19 mouse cellular contexts compared by ENCODE assay signal in genomic region chr2:173739107-173739506, GRCm38 (mm10). TPM values are rescaled to one million over a fixed set of nuclear protein-coding genes. Genes with fewer than 3 reads are reported as not detected.
DNase-seq lines count a peak whose midpoint lies in the region; ATAC-seq and TF ChIP-seq lines count a peak whose summit lies in the region.
"Had no signal": no experiment of that assay in that cellular context is flagged by ENCODE, and none has a peak within 500 bp of the region (broad histone marks: within the 10 kb centered on the region; RNA-seq: fewer than 3 reads in every experiment).

No protein-coding gene starts in this region.

- H3K4me2 ChIP-seq in lung, postnatal 0 days (replicated peaks; ENCODE audit: low read depth, low read length): no peak overlapping the region
- H3K4me2 ChIP-seq in CH12.LX (ENCODE audit: insufficient read depth, low read depth, poor library complexity, severe bottlenecking): no peak overlapping the region

- no peak overlapping the region for H3K27ac ChIP-seq in cerebellum, adult 2 months (ENCODE audit: insufficient read depth, low read length)
- no peak overlapping the region for H3K27ac ChIP-seq in lung, postnatal 0 days (ENCODE audit: low read length)
- no peak overlapping the region for H3K27ac ChIP-seq in CH12.LX (ENCODE audit: insufficient read depth, low read depth)
- H3K27ac ChIP-seq: embryonic facial prominence, embryonic 13.5 days; intestine, embryonic 15.5 days; liver, embryonic 14.5 days; neural tube, embryonic 12.5 days had no signal

- in situ Hi-C loops in CH12.LX (cut with MboI; ENCODE audit: low pct_ligation_motif_present, low pct_unique_long_range_greater_than_20kb, low sequenced_read_pairs): no loop called here

- H3K4me1 ChIP-seq in cerebellum, adult 2 months (ENCODE audit: control insufficient read depth, insufficient read depth, low read length): peaks cover 12% of the 10 kb centered on the region
- H3K4me1 ChIP-seq in lung, postnatal 0 days (ENCODE audit: insufficient read depth, low read depth, low read length): peaks cover 12% of the 10 kb centered on the region; the same call in 1 of the 2 replicates
- H3K4me1 ChIP-seq in lung, adult 2 months (ENCODE audit: control insufficient read depth, insufficient read depth, low read length): peaks cover 17% of the 10 kb centered on the region
- peaks cover 18 to 30% of the 10 kb centered on the region in 2 experiments for H3K4me1 ChIP-seq in CH12.LX (ENCODE audit: control insufficient read depth in 1 of 2, insufficient read depth in 2 of 2)

- TF ChIP-seq POLR2A in cerebellum, adult 2 months (IDR thresholded peaks at IDR 0.05; ENCODE audit: borderline replicate concordance, insufficient read depth, low read length): no peak
- TF ChIP-seq POLR2A in lung, adult 2 months (IDR thresholded peaks at IDR 0.05; ENCODE audit: borderline replicate concordance, extremely low read depth, low read depth, low read length): no peak
- TF ChIP-seq POLR2A in CH12.LX (IDR thresholded peaks at IDR 0.05; ENCODE audit: low read depth, low read length): no peak

- no peak for TF ChIP-seq EP300 in lung, postnatal 0 days (IDR thresholded peaks at IDR 0.05)
- no peak for TF ChIP-seq EP300 in CH12.LX (IDR thresholded peaks at IDR 0.05; ENCODE audit: low read length)

- dilution Hi-C loops in CH12.LX (cut with MboI; ENCODE audit: extremely low pct_ligation_motif_present, extremely low pct_unique_long_range_greater_than_20kb, low sequenced_read_pairs): no loop called here

- no peak for ATAC-seq in lung, postnatal 0 days
- ATAC-seq in megakaryocyte, adult 5-6 weeks (ENCODE audit: poor library complexity, severe bottlenecking): peak; percentile 42
- ATAC-seq: intestine, embryonic 15.5 days had no signal

- H3K9ac ChIP-seq in lung, postnatal 0 days (replicated peaks; ENCODE audit: low read depth): no peak overlapping the region
- H3K9ac ChIP-seq in CH12.LX (ENCODE audit: insufficient read depth, low read depth): 0 out of 2 replicates have a peak overlapping the region, but pooled peaks have one; percentile 85
- H3K9ac ChIP-seq: liver, embryonic 14.5 days had no signal

- TF ChIP-seq CTCF in cerebellum, adult 2 months (IDR thresholded peaks at IDR 0.05; ENCODE audit: borderline replicate concordance, insufficient read depth, low read depth, low read length): no peak
- no peak for TF ChIP-seq CTCF in lung, postnatal 0 days (IDR thresholded peaks at IDR 0.05)
- no peak for TF ChIP-seq CTCF in lung, adult 2 months (IDR thresholded peaks at IDR 0.05; ENCODE audit: insufficient read depth, low read length)
- TF ChIP-seq CTCF in CH12.LX (conservative IDR thresholded peaks at IDR 0.05 in 1 of 2, IDR thresholded peaks at IDR 0.05 in 1 of 2; ENCODE audit: low read depth in 2 of 2, low read length in 2 of 2): no peak

- WGBS in cerebellum, adult 2 months: 86% methylated on average over 7 of the region's 7 CpGs
- WGBS in lung, postnatal 0 days: 82% methylated on average over 7 of the region's 7 CpGs
- 78% methylated on average over 7 of the region's 7 CpGs for WGBS in lung, adult 2 months

- H3K36me3 ChIP-seq in lung, postnatal 0 days (ENCODE audit: insufficient read depth, low read length): no peaks in the 10 kb centered on the region
- peaks cover 4 to 44% of the 10 kb centered on the region in 2 experiments for H3K36me3 ChIP-seq in CH12.LX (replicated peaks in 1 of 2; ENCODE audit: control insufficient read depth in 1 of 2, insufficient read depth in 1 of 2, low read length in 1 of 2)
- H3K36me3 ChIP-seq: intestine, embryonic 15.5 days had no signal

- DNase-seq in cerebellum, adult 2 months: no peak
- no peak for DNase-seq in cerebellum, adult 11 months
- DNase-seq in lung, postnatal 0 days (ENCODE audit: low spot score): peak; percentile 23
- no peak for DNase-seq in lung, adult 2 months
- DNase-seq in CH12.LX (ENCODE audit: extremely low read depth) (no peak), adipocyte (ENCODE audit: low spot score) (no peak)
- DNase-seq in spleen, adult 12 weeks (ENCODE audit: low spot score): no peak
- DNase-seq: heart, adult 11 months; kidney, postnatal 10 days had no signal

- peaks cover 50% of the 10 kb centered on the region for H3K79me2 ChIP-seq in CH12.LX (replicated peaks; ENCODE audit: control insufficient read depth, extremely low read depth, insufficient read depth, poor library complexity, severe bottlenecking)

- H3K9me3 ChIP-seq in lung, postnatal 0 days (ENCODE audit: low read length): no peaks in the 10 kb centered on the region
- H3K9me3 ChIP-seq in CH12.LX (replicated peaks; ENCODE audit: low read length): no peaks in the 10 kb centered on the region
- H3K9me3 ChIP-seq: embryonic facial prominence, embryonic 13.5 days; intestine, embryonic 15.5 days; neural tube, embryonic 12.5 days had no signal

- peak overlapping the region; percentile 19 for H3K4me3 ChIP-seq in cerebellum, adult 2 months (replicated peaks; ENCODE audit: insufficient read depth, low read depth, low read length)
- H3K4me3 ChIP-seq in lung, postnatal 0 days (ENCODE audit: low read depth, low read length): no peak overlapping the region
- no peak overlapping the region for H3K4me3 ChIP-seq in lung, adult 2 months (replicated peaks; ENCODE audit: extremely low read depth, low read depth, low read length)
- no peak overlapping the region for H3K4me3 ChIP-seq in CH12.LX (replicated peaks in 1 of 3; ENCODE audit: low read depth in 2 of 3, low read length in 2 of 3, poor library complexity in 1 of 3)
- H3K4me3 ChIP-seq: neural tube, embryonic 12.5 days had no signal

- no peak for TF ChIP-seq RAD21 in CH12.LX (IDR thresholded peaks at IDR 0.05; ENCODE audit: low read depth, low read length)

- no peaks in the 10 kb centered on the region for H3K27me3 ChIP-seq in cerebellum, adult 2 months (ENCODE audit: control insufficient read depth, insufficient read depth, low read length)
- H3K27me3 ChIP-seq in lung, postnatal 0 days (replicated peaks; ENCODE audit: insufficient read depth, low read length): no peaks in the 10 kb centered on the region
- no peaks in the 10 kb centered on the region for H3K27me3 ChIP-seq in CH12.LX (replicated peaks)
- H3K27me3 ChIP-seq: embryonic facial prominence, embryonic 13.5 days; intestine, embryonic 15.5 days; neural tube, embryonic 12.5 days had no signal

TF ChIP-seq in CH12.LX, 34 proteins besides CTCF, POLR2A, EP300 and RAD21:
- TF ChIP-seq POLR2AphosphoS2 (IDR thresholded peaks at IDR 0.05; ENCODE audit: low read depth, low read length) (no peak), MAX (IDR thresholded peaks at IDR 0.05; ENCODE audit: low read length) (no peak), ZKSCAN1 (IDR thresholded peaks at IDR 0.05; ENCODE audit: borderline replicate concordance, low read depth, low read length) (no peak), TBP (conservative IDR thresholded peaks at IDR 0.05; ENCODE audit: low read depth, low read length) (no peak), HCFC1 (IDR thresholded peaks at IDR 0.05; ENCODE audit: low read depth, low read length) (no peak), NRF1 (IDR thresholded peaks at IDR 0.05; ENCODE audit: low read depth, low read length) (no peak), MXI1 (IDR thresholded peaks at IDR 0.05; ENCODE audit: low read depth, low read length) (no peak), GABPA (IDR thresholded peaks at IDR 0.05; ENCODE audit: insufficient replicate concordance, low read depth, low read length) (no peak), MEF2A (IDR thresholded peaks at IDR 0.05; ENCODE audit: borderline replicate concordance, low read depth, low read length) (no peak), TCF12 (IDR thresholded peaks at IDR 0.05; ENCODE audit: low read depth, low read length) (no peak), ZMIZ1 (IDR thresholded peaks at IDR 0.05; ENCODE audit: low read depth, low read length) (no peak), USF1 (IDR thresholded peaks at IDR 0.05; ENCODE audit: low read depth, low read length) (no peak), JUN (IDR thresholded peaks at IDR 0.05; ENCODE audit: insufficient read depth, low read depth, low read length) (no peak), SIN3A (IDR thresholded peaks at IDR 0.05; ENCODE audit: low read length) (no peak), MAFK (IDR thresholded peaks at IDR 0.05; ENCODE audit: insufficient replicate concordance, low read length) (no peak), MAZ (IDR thresholded peaks at IDR 0.05; ENCODE audit: low read depth, low read length) (no peak), CHD1 (IDR thresholded peaks at IDR 0.05; ENCODE audit: low read depth, low read length) (no peak)

RNA-seq across cellular contexts. Expression of gene Vapb, which starts 1.8 kb away (rescaled TPM):
- polyA plus RNA-seq in cerebellum, adult 2 months (2012; rRNA removed): 58.5 and 70.6 TPM in 2 replicates
- polyA plus RNA-seq in lung, postnatal 0 days (2015; fragmentation: Nextera tagmentation; extraction: Ambion mirVana): 12.4 and 12.9 TPM in 2 replicates
- 13.3 and 16.8 TPM in 2 replicates for polyA plus RNA-seq in lung, adult 2 months (2012; rRNA removed)
- total RNA-seq in CH12.LX (2012; rRNA removed) (20.9 and 26.1 TPM in 2 replicates), CH12.LX (2014; rRNA removed) (46.4 and 57.9 TPM in 2 replicates)
- polyA plus RNA-seq in CH12.LX (2012; ENCODE audit: insufficient read length, low read depth): 44.7 and 54.1 TPM in 2 replicates
- 11.2 and 14.3 TPM in 2 replicates for total RNA-seq in megakaryocyte, adult 5-6 weeks (2015)
- total RNA-seq in megakaryocyte, adult 5-6 weeks (2017): 85.1 and 86.5 TPM in 2 replicates

RNA-seq across cellular contexts. Expression of gene 1700010B08Rik, which starts 19.9 kb away (rescaled TPM):
- polyA plus RNA-seq in cerebellum, adult 2 months (2012; rRNA removed): not detected in 2 replicates
- 0.13 TPM in 1 of 2 replicates, not detected in the other for polyA plus RNA-seq in lung, postnatal 0 days (2015; fragmentation: Nextera tagmentation; extraction: Ambion mirVana)
- not detected in 2 replicates for polyA plus RNA-seq in lung, adult 2 months (2012; rRNA removed)
- total RNA-seq in CH12.LX (2012; rRNA removed) (not detected in 2 replicates), CH12.LX (2014; rRNA removed) (not detected in 2 replicates)
- not detected in 2 replicates for polyA plus RNA-seq in CH12.LX (2012; ENCODE audit: insufficient read length, low read depth)
- total RNA-seq in megakaryocyte, adult 5-6 weeks (2015): not detected in 2 replicates
- total RNA-seq in megakaryocyte, adult 5-6 weeks (2017): not detected in 2 replicates
- total RNA-seq: adrenal gland, postnatal 4 days; left cerebral cortex, adult 8-10 months; megakaryocyte-erythroid progenitor cell, adult 5-6 weeks had no signal
- polyA plus RNA-seq: embryonic facial prominence, embryonic 13.5 days; heart, embryonic 16.5 days; hindbrain, embryonic 11.5 days; intestine, embryonic 15.5 days; liver, embryonic 14.5 days; neural tube, embryonic 12.5 days had no signal
